Mouse (Mus musculus) MEL (cell line): ENCODE measurements at regions not wholly inside any gene's neighbourhood (a gene's known extent, or its start where the extent isn't known, plus 50 kb on each side); places are given as distances from the start of the nearest gene placed in this dataset.

Experiments used
- DNase-seq: peaks from one replicate; pipeline ENCODE4 v3.0.0; 2011; ENCODE audit warnings: low read depth, low spot score
- H3K27ac ChIP-seq: 2 replicates; pipeline ENCODE4 v1.5.1; 2012; ENCODE audit warnings: low read depth, mild to moderate bottlenecking, control low read depth, low read length, moderate library complexity; ENCODE audit not compliant: control insufficient read depth
- H3K27me3 ChIP-seq, 2 experiments: fragments of 150-350 bp in 1 of 2; sonication (generic) in 1 of 2; 2 replicates each; pipeline ENCODE4 v1.6.1; 2012; ENCODE audit warnings: low read length in 2 of 2, mild to moderate bottlenecking in 2 of 2, improper control_type of control experiment in 1 of 2, moderate library complexity in 1 of 2; ENCODE audit not compliant: insufficient read depth in 2 of 2, control insufficient read depth in 1 of 2
- H3K36me3 ChIP-seq, 2 experiments: 2 replicates each; pipeline ENCODE4 v1.6.1; 2012 to 2014; ENCODE audit warnings: low read length in 2 of 2, improper control_type of control experiment in 1 of 2, inconsistent platforms in 1 of 2, mild to moderate bottlenecking in 1 of 2; ENCODE audit not compliant: insufficient read depth in 2 of 2, control insufficient read depth in 1 of 2
- H3K4me1 ChIP-seq, 2 experiments: fragments of 150-350 bp in 1 of 2; sonication (generic) in 1 of 2; 2 replicates each; pipeline ENCODE4 v1.6.1; 2012; ENCODE audit warnings: low read length in 2 of 2, improper control_type of control experiment in 1 of 2, mild to moderate bottlenecking in 1 of 2; ENCODE audit not compliant: insufficient read depth in 2 of 2, control insufficient read depth in 1 of 2
- H3K4me3 ChIP-seq, 2 experiments: fragments of 150-350 bp in 1 of 2; sonication (generic) in 1 of 2; 2 replicates each; pipeline ENCODE4 v1.5.1; 2012; ENCODE audit warnings: low read depth in 2 of 2, low read length in 2 of 2, mild to moderate bottlenecking in 2 of 2, moderate library complexity in 2 of 2, control low read depth in 1 of 2, improper control_type of control experiment in 1 of 2; ENCODE audit not compliant: control insufficient read depth in 1 of 2, insufficient read depth in 1 of 2
- H3K79me2 ChIP-seq: 2 replicates; pipeline ENCODE4 v1.6.1; 2012; ENCODE audit warnings: mild to moderate bottlenecking, low read length, moderate library complexity; ENCODE audit not compliant: control insufficient read depth, poor library complexity, insufficient read depth
- H3K9ac ChIP-seq: 2 replicates; pipeline ENCODE4 v1.6.1; 2012; ENCODE audit warnings: low read depth, mild to moderate bottlenecking, control low read depth, low read length, moderate library complexity; ENCODE audit not compliant: control insufficient read depth, poor library complexity, severe bottlenecking
- H3K9me3 ChIP-seq: fragments of 150-350 bp; sonication (generic); replicated peaks from 2 replicates; pipeline ENCODE4 v1.6.1; 2012; ENCODE audit warnings: mild to moderate bottlenecking, low read length, improper control_type of control experiment, moderate library complexity; ENCODE audit not compliant: insufficient read depth
- BHLHE40 ChIP-seq: IDR thresholded peaks from 2 replicates; pipeline ENCODE4 v1.6.1; 2012; ENCODE audit warnings: low read depth, mild to moderate bottlenecking, inconsistent platforms, low read length, improper control_type of control experiment, borderline replicate concordance
- CHD1 ChIP-seq: IDR thresholded peaks from 2 replicates; pipeline ENCODE4 v1.6.1; 2012; ENCODE audit warnings: low read depth, mild to moderate bottlenecking, inconsistent platforms, low read length, improper control_type of control experiment
- CTCF ChIP-seq, 3 experiments: IDR thresholded peaks in 2 of 3; conservative IDR thresholded peaks in 1 of 3; 2 replicates each; pipeline ENCODE4 v1.5.1; 2011 to 2012; ENCODE audit warnings: low read length in 3 of 3, low read depth in 2 of 3, mild to moderate bottlenecking in 2 of 3, improper control_type of control experiment in 1 of 3, inconsistent platforms in 1 of 3, mixed read lengths in 1 of 3, moderate library complexity in 1 of 3; ENCODE audit not compliant: control insufficient read depth in 1 of 3, insufficient read depth in 1 of 3, poor library complexity in 1 of 3, severe bottlenecking in 1 of 3
- E2F4 ChIP-seq: IDR thresholded peaks from 2 replicates; pipeline ENCODE4 v1.6.1; 2011; ENCODE audit warnings: low read depth, low read length, improper control_type of control experiment, borderline replicate concordance
- ELF1 ChIP-seq: IDR thresholded peaks from 2 replicates; pipeline ENCODE4 v1.6.1; 2014; ENCODE audit warnings: low read depth, mild to moderate bottlenecking, inconsistent platforms, low read length, improper control_type of control experiment, moderate library complexity
- EP300 ChIP-seq, 2 experiments: IDR thresholded peaks; 2 replicates each; pipeline ENCODE4 v1.6.1; 2011; ENCODE audit warnings: improper control_type of control experiment in 2 of 2, low read length in 2 of 2, low read depth in 1 of 2, mild to moderate bottlenecking in 1 of 2
- GABPA ChIP-seq: IDR thresholded peaks from 2 replicates; pipeline ENCODE4 v1.6.1; 2012; ENCODE audit warnings: low read depth, mild to moderate bottlenecking, inconsistent platforms, low read length, improper control_type of control experiment, moderate library complexity
- JUND ChIP-seq: IDR thresholded peaks from 2 replicates; pipeline ENCODE4 v1.6.1; 2011; ENCODE audit warnings: low read depth, mild to moderate bottlenecking, improper control_type of control experiment, low read length
- KAT2A ChIP-seq: conservative IDR thresholded peaks from 2 replicates; pipeline ENCODE4 v1.6.1; 2012; ENCODE audit warnings: low read depth, low read length, improper control_type of control experiment, inconsistent platforms
- MAFK ChIP-seq: IDR thresholded peaks from 2 replicates; pipeline ENCODE4 v1.6.1; 2011; ENCODE audit warnings: low read depth, mild to moderate bottlenecking, low read length, improper control_type of control experiment, borderline replicate concordance
- MEF2A ChIP-seq: IDR thresholded peaks from 2 replicates; pipeline ENCODE4 v1.6.1; 2014; ENCODE audit warnings: low read depth, mild to moderate bottlenecking, inconsistent platforms, low read length, improper control_type of control experiment; ENCODE audit not compliant: poor library complexity, insufficient replicate concordance, severe bottlenecking; ENCODE audit errors: extremely low read depth
- MXI1 ChIP-seq: IDR thresholded peaks from 2 replicates; pipeline ENCODE4 v1.6.1; 2011; ENCODE audit warnings: mild to moderate bottlenecking, low read depth, low read length, improper control_type of control experiment
- MYC ChIP-seq: IDR thresholded peaks from 2 replicates; pipeline ENCODE4 v1.6.1; 2011; ENCODE audit warnings: low read depth, mild to moderate bottlenecking, low read length, improper control_type of control experiment, moderate library complexity
- NELFE ChIP-seq: IDR thresholded peaks from 2 replicates; pipeline ENCODE4 v1.6.1; 2011; ENCODE audit warnings: low read depth, low read length, improper control_type of control experiment
- POLR2A ChIP-seq, 2 experiments: IDR thresholded peaks; 2 replicates each; pipeline ENCODE4 v1.6.1; 2011 to 2012; ENCODE audit warnings: low read length in 2 of 2, mild to moderate bottlenecking in 2 of 2, control low read depth in 1 of 2, improper control_type of control experiment in 1 of 2, low read depth in 1 of 2, moderate library complexity in 1 of 2; ENCODE audit not compliant: control insufficient read depth in 1 of 2, insufficient read depth in 1 of 2, poor library complexity in 1 of 2
- POLR2AphosphoS2 ChIP-seq: IDR thresholded peaks from 2 replicates; pipeline ENCODE4 v1.6.1; 2011; ENCODE audit warnings: low read length, improper control_type of control experiment
- RAD21 ChIP-seq: IDR thresholded peaks from 2 replicates; pipeline ENCODE4 v1.6.1; 2011; ENCODE audit warnings: mild to moderate bottlenecking, low read depth, low read length, improper control_type of control experiment
- RCOR1 ChIP-seq: IDR thresholded peaks from 2 replicates; pipeline ENCODE4 v1.6.1; 2012; ENCODE audit warnings: low read depth, mild to moderate bottlenecking, inconsistent platforms, low read length, improper control_type of control experiment
- SIN3A ChIP-seq: IDR thresholded peaks from 2 replicates; pipeline ENCODE4 v1.6.1; 2012; ENCODE audit warnings: low read length, improper control_type of control experiment, inconsistent platforms
- SMC3 ChIP-seq: IDR thresholded peaks from 2 replicates; pipeline ENCODE4 v1.6.1; 2011; ENCODE audit warnings: low read depth, low read length, improper control_type of control experiment
- TAL1 ChIP-seq: IDR thresholded peaks from 2 replicates; pipeline ENCODE4 v1.6.1; 2012; ENCODE audit warnings: mild to moderate bottlenecking, inconsistent platforms, low read length, moderate library complexity, mixed read lengths
- TCF12 ChIP-seq: IDR thresholded peaks from 2 replicates; pipeline ENCODE4 v1.6.1; 2014; ENCODE audit warnings: low read depth, mild to moderate bottlenecking, inconsistent platforms, low read length, improper control_type of control experiment, moderate library complexity
- ZKSCAN1 ChIP-seq: IDR thresholded peaks from 2 replicates; pipeline ENCODE4 v1.6.1; 2012; ENCODE audit warnings: low read depth, mild to moderate bottlenecking, inconsistent platforms, low read length, improper control_type of control experiment, moderate library complexity
- ZMIZ1 ChIP-seq: IDR thresholded peaks from 2 replicates; pipeline ENCODE4 v1.6.1; 2012; ENCODE audit warnings: low read depth, mild to moderate bottlenecking, inconsistent platforms, low read length, improper control_type of control experiment, moderate library complexity
- ZNF384 ChIP-seq: IDR thresholded peaks from 2 replicates; pipeline ENCODE4 v1.6.1; 2012; ENCODE audit warnings: low read depth, mild to moderate bottlenecking, inconsistent platforms, low read length, improper control_type of control experiment

GRCm38 (mm10) chr9:61733540-61733939 is 180.8 kb downstream of the Rplp1 start:
- Histone ChIP-seq H3K9me3 (no peaks in the 10 kb centered on the region), H3K4me1 (no peaks in the 10 kb centered on the region), H3K27me3 (peaks cover 4 to 7% of the 10 kb centered on the region in 2 experiments; a peak in 2 of 4 replicates), H3K9ac (no peak overlapping the region), H3K4me3 (no peak overlapping the region), H3K36me3 (no peaks in the 10 kb centered on the region), H3K79me2 (no peaks in the 10 kb centered on the region), H3K27ac (no peak overlapping the region)
- no peak for DNase-seq
- TF ChIP-seq POLR2A (IDR thresholded peaks at IDR 0.05; ENCODE audit: control insufficient read depth in 1 of 2, insufficient read depth in 1 of 2, low read depth in 1 of 2, low read length in 2 of 2, poor library complexity in 1 of 2) = no peak
- no peak for TF ChIP-seq ELF1
- no peak for TF ChIP-seq CHD1
- TF ChIP-seq MEF2A = no peak
- TF ChIP-seq ZNF384 = no peak
- no peak for TF ChIP-seq SMC3
- no peak for TF ChIP-seq TCF12
- no peak for TF ChIP-seq RAD21
- no peak for TF ChIP-seq ZMIZ1

GRCm38 (mm10) chr9:61732747-61733146 is 181.6 kb downstream of the Rplp1 start:
- H3K27ac ChIP-seq = no peak overlapping the region
- TF ChIP-seq POLR2AphosphoS2 = no peak
- no peak for TF ChIP-seq RAD21
- no peak for TF ChIP-seq MAFK
- TF ChIP-seq SIN3A = no peak
- TF ChIP-seq EP300 (IDR thresholded peaks at IDR 0.05; ENCODE audit: low read depth in 1 of 2, low read length in 2 of 2) = no peak
- TF ChIP-seq MYC = no peak
- no peak for TF ChIP-seq GABPA
- TF ChIP-seq MXI1 = no peak
- no peak for TF ChIP-seq BHLHE40
- no peak for TF ChIP-seq NELFE
- no peak for TF ChIP-seq ELF1
- no peak for TF ChIP-seq TAL1
- no peak for TF ChIP-seq RCOR1
- no peak for TF ChIP-seq JUND
- no peak for TF ChIP-seq ZKSCAN1
- no peak for TF ChIP-seq MEF2A
- no peak for TF ChIP-seq E2F4
- no peak for TF ChIP-seq CTCF (IDR thresholded peaks at IDR 0.05 in 2 of 3, conservative IDR thresholded peaks at IDR 0.05 in 1 of 3; ENCODE audit: control insufficient read depth in 1 of 3, insufficient read depth in 1 of 3, low read depth in 2 of 3, low read length in 3 of 3, poor library complexity in 1 of 3, severe bottlenecking in 1 of 3)
- no peak for TF ChIP-seq KAT2A
- H3K79me2 ChIP-seq = no peaks in the 10 kb centered on the region
- no peaks in the 10 kb centered on the region for H3K9me3 ChIP-seq
- peaks cover 1 to 4% of the 10 kb centered on the region in 2 experiments; a peak in 2 of 4 replicates for H3K27me3 ChIP-seq
- no peaks in the 10 kb centered on the region for H3K36me3 ChIP-seq
- no peak overlapping the region for H3K4me3 ChIP-seq
- no peaks in the 10 kb centered on the region for H3K4me1 ChIP-seq
- H3K9ac ChIP-seq = no peak overlapping the region
- DNase-seq = no peak
